Mouse (Mus musculus): Measurements from ENCODE around the gene Mxd3. TPM values are rescaled to one million over a fixed set of nuclear protein-coding genes. Genes with fewer than 3 reads are reported as not detected.
A peak's percentile ranks its signal among the peaks of the same experiment; 100 is the strongest.

Mxd3 gene
- under 1 TPM; 0.46 to 0.58 TPM for total RNA-seq (2021)
- long read RNA-seq, experiment 1, result 0 reads
- long read RNA-seq, experiment 2, partial matches to known transcripts, result 0 of 3 reads
- long read RNA-seq, experiment 2, other reads (novel, unspliced or antisense), result 0 of 3 reads

DNA sequence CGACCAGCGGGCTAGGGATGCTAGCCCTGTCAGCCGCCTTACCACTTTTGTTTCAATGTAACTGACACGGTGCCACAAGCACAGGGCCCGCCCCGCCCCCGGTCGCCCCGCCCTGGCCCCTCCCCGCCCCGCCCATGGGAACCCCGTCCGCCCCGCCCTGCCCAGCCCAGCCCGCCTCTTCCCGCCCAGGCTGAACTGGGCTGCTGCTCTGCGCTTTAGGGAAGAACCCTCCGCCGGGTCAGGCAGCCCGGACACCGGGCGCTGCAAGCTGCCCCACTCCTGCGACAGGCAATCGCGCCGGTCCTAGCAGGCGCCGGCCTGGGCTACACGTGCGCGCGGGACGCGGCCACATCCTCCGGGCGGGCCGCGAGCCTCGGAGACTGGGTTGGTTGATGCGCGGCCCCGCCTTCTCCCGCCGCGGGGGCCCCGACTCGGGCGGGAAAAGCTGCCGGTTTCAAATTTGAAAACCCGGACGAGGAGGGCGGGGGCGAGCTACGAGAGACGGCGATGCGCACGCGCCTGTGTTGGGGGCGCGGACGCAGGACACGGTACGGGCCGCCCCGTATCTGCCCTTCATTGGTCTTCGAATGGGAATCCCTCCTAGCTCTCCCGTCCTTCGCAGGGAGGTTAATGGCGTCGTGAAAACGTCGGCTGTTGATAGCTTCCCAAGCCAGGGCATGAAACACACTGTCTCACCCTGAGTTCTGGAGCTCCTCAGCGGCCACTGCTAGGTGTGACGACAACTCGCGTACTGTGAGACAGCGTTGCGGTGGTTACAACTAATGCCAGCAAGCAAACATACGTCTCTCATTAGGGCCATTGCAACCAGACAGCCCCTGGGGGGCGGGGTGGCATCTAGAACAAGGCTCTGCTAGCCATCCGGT, at the start of gene Mxd3:
Gene Mxd3 (minus strand): TSS at position 141 of the 884 bp plus-strand sequence.
- peak; percentile 76 to 77 for DNase-seq (ENCODE audit: low spot score in 2 of 2)

- DNase-seq (ENCODE audit: low spot score in 2 of 2), result no peak
Measured at GRCm38 (mm10) chr13:55378907-55379580, 49.4 kb upstream of the Mxd3 start.

DNA sequence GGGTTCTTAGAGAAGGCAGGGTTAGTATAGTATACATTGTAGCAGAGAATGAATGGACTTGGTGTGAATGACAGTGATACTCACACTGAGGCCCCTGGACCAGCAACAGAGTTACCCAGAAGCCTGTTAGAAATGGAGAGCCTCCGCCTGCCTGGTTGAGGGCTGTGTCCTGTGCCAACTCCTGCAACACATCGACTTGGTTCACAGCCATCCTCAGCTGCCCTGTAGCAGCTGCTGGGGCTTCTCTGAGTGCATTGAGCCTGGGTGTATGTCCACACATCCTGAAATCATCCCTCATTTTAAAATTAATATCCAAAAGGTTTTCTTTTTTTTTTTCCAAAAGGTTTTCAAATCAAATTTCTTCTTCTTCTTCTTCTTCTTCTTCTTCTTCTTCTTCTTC, 46.3 kb upstream of the Mxd3 start:
- DNase-seq (ENCODE audit: low spot score in 2 of 2), result no peak

DNA sequence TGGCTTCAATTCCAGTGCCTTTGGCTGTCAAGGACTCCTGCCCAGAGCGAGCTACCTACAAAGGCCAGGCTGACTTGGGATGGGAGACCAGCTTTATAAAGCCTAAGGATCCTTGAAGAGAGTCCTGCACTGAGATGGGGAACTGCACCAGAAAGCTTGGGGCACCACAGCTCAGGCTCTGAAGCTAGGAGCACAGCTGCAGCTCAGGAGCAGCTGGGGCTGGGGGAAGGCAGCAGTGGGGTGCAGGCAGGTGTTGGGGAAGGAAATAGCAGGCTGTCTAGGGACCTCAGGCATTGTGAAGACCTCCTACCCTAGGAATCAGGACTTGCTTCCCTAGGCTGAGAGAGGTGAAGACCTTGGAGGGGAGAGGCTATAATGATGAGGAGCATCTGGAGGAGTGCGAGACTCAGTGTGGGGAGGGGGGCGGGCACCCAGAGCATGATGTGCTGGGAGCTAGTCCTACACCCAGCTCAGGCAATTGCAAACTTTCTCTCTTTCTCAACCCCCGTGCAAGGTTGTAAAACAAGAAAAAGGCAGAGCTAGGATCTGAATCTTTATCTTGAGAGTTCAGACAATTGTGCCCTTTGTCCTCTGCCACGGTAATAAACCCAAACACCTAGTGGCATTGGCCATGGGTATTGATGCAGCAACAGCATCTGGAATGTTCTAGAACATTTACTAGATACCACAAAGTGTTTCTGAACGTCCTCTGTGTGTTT, 44.7 kb upstream of the Mxd3 start:
- DNase-seq (ENCODE audit: low spot score in 2 of 2), result no peak

GRCm38 (mm10) chr13:55371740-55372139, 42.1 kb upstream of the Mxd3 start:
- DNase-seq (ENCODE audit: low spot score in 2 of 2), result no peak

- DNase-seq (ENCODE audit: low spot score in 2 of 2), result no peak
Measured at GRCm38 (mm10) chr13:55371007-55371681, 41.5 kb upstream of the Mxd3 start.

DNA sequence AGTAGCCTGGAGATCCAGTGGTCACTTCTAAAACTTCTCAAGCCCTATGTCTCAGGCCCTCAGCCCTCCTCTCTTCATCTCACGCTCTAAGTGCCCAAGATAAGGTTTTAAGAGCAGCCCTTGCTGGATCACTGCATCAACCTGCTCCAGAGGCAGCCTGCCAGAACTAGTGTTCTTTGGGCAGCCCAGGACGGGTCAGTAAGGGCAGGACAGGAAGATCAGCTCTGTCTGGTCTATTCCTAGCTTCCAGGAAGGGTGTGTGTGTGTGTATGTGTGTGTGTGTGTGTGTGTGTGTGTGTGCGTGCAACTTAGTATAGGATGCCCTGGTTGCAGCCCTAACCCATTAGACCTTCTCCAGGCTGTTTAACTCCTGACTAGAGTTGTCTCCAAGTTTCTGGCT, 40.6 kb upstream of the Mxd3 start:
- DNase-seq (ENCODE audit: low spot score in 2 of 2), result no peak

GRCm38 (mm10) chr13:55369531-55370114, 40.0 kb upstream of the Mxd3 start, which contains the start of gene Rgs14:
TSS of gene Rgs14 (plus strand) at chr13:55369732.
- DNase-seq (ENCODE audit: low spot score in 2 of 2), result no peak

GRCm38 (mm10) chr13:55368401-55368800, 38.8 kb upstream of the Mxd3 start:
- no peak for DNase-seq (ENCODE audit: low spot score in 2 of 2)

GRCm38 (mm10) chr13:55362453-55363060, 32.9 kb upstream of the Mxd3 start, which contains the start of gene Lman2:
TSS of gene Lman2 (minus strand) at chr13:55362783.
- DNase-seq (ENCODE audit: low spot score in 2 of 2), result peak; percentile 82 to 87

- peak in 1 of 2 experiments; percentile 14 for DNase-seq (ENCODE audit: low spot score in 2 of 2)
Measured at GRCm38 (mm10) chr13:55361974-55362452, 32.4 kb upstream of the Mxd3 start.

DNA sequence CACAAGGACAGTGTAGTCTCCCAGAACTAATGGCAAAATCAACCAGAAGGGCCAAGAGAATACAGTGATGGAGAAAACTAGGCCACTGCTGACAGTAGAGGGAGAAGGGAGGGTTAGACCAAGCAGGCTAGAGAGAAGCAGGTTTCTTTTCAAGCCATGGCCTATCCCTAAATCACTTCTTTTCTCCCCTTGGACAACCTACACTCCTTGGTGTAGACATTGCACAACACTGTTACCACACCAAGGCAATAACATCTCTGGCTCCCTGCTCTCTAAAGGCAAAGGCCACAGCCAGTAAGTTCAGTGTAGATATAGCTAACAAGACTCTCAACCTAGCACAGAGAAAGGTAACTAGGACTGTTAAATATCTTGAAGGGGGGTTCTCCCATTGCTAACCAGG, 31.5 kb upstream of the Mxd3 start:
- DNase-seq (ENCODE audit: low spot score in 2 of 2), result no peak

GRCm38 (mm10) chr13:55346745-55347144, 17.1 kb upstream of the Mxd3 start:
- DNase-seq (ENCODE audit: low spot score in 2 of 2), result no peak

- no peak for DNase-seq (ENCODE audit: low spot score in 2 of 2)
Measured at GRCm38 (mm10) chr13:55344286-55344685, 14.7 kb upstream of the Mxd3 start.

- no peak for DNase-seq (ENCODE audit: low spot score in 2 of 2)
Measured at GRCm38 (mm10) chr13:55342469-55342868, 12.8 kb upstream of the Mxd3 start.

DNA sequence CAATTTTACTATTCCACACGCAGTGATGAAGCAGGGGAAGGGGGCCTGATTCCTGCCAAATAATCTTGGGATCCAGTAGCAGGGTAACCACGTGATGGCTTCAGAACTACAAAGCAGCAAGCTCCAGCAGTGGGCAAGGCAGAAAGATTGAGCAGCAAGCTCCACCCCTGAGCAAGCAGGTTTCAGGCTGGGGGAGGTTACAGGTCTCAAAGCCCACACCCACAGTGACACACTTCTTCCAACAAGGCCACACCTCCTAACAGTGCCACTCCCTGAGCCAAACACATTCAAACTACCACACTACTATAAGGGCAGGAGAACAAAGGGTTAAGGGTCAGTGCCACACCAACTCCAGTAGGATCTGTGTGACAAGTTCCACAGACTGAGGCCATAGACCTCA, 9.6 kb upstream of the Mxd3 start:
- DNase-seq (ENCODE audit: low spot score in 2 of 2), result no peak

DNA sequence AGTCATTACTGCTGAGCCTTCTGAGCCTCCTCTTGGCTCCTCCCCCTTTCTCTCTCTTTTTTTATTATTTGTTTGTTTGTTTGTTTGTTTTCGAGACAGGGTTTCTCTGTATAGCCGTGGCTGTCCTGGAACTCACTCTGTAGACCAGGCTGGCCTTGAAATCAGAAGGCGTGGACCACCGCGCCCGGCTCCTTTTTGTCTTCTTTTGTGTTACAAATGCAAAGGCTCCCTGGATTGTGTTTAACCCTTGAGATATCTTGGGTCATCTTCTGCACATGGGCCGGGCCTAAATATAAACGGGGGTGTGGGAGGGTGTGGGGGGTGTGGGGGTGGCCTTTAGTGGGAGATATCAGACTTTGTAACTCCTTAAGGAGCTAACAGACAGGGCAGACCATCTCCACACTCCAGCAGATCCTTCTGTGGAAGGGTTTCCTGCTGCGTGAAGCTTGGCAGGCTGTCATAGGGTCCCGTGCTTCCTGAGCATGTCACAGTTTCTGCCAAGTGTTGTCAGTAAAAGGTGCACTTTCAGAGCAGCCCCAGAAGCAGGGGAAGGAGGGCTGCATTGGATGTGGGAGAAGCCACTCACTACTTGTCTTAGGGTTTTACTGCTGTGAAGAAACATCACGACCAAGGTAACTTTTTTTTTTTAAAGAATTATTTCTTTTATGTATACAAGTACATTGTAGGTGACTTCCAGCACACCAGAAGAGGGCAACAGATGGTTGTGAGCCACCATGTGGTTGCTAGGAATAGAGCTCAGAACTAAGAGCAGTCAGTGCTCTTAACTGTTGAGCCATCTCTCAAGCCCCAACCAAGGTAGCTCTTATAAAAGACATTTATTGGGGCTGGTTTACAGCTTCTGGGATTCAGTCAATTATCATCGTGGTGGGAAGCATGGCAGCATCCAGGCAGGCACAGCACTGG, 8.8 kb upstream of the Mxd3 start:
- DNase-seq (ENCODE audit: low spot score in 2 of 2), result no peak

DNA sequence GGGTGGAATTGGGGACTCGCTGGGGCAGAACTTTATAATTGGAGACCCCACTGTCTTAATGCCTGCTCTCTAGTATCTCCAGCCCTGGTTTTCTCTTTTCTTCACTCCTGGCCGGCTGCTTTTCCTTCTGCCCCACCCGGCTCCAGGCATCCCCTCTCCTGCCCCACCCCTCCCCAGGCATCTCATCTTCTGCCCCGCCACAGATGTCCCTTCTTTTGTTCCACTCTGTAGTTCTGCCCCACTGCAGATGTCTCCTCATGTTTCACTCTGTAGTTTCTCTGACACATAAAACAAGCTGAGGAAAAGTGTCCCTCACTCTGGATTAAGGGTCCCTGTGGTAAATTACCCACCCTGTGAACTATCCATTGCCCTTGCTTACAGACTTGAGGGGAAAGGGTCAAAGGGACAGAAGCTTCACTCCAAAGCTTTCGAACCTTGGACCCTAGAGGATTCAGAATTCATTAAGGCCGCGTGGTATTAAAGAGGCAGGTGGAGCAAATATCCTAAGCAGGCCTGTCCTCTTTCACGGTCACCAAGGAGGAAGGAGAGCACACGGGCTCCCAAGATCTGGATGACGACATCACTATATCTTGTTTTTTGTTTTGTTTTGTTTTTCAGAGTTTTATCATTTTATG, 7.8 kb upstream of the Mxd3 start:
- no peak for DNase-seq (ENCODE audit: low spot score in 2 of 2)
